In genomic region chr6:77979241-77979961, GRCm38 (mm10) we compare ENCODE assay signal across 8 mouse cellular contexts. TPM values are rescaled to one million over a fixed set of nuclear protein-coding genes. Genes with fewer than 3 reads are reported as not detected.
A peak's percentile ranks its signal among the peaks of the same experiment; 100 is the strongest.
DNase-seq lines count a peak whose midpoint lies in the region; ATAC-seq and TF ChIP-seq lines count a peak whose summit lies in the region.

Gene Ctnna2, minus strand, starts transcription at chr6:77979699.

- no peak for TF ChIP-seq POLR2A in small intestine, adult 2 months (IDR thresholded peaks at IDR 0.05; ENCODE audit: low read depth, low read length)

- no peaks in the 10 kb centered on the region for H3K27me3 ChIP-seq in midbrain, embryonic 11.5 days (ENCODE audit: control insufficient read depth, insufficient read depth, low read length)
- H3K27me3 ChIP-seq in small intestine, adult 2 months (ENCODE audit: control insufficient read depth, insufficient read depth, low read length), result no peaks in the 10 kb centered on the region

- peak within 1 kb of the TSS; percentile 70 for H3K9ac ChIP-seq in midbrain, embryonic 11.5 days (ENCODE audit: low read length)

- no peaks in the 10 kb centered on the region for H3K9me3 ChIP-seq in midbrain, embryonic 11.5 days (ENCODE audit: control insufficient read depth, low read length)

- H3K36me3 ChIP-seq in midbrain, embryonic 11.5 days (ENCODE audit: control insufficient read depth, insufficient read depth, low read length), result no peaks in the 10 kb centered on the region
- no peaks in the 10 kb centered on the region for H3K36me3 ChIP-seq in small intestine, adult 2 months (ENCODE audit: control insufficient read depth, insufficient read depth, low read length)

- under 1% methylated on average over 53 of the region's 58 CpGs for WGBS in midbrain, embryonic 11.5 days
- WGBS in small intestine, adult 2 months, result 2% methylated on average over 58 of the region's 58 CpGs

- H3K4me1 ChIP-seq in midbrain, embryonic 11.5 days (ENCODE audit: control insufficient read depth, insufficient read depth, low read length), result peaks cover 14% of the 10 kb centered on the region
- H3K4me1 ChIP-seq in small intestine, adult 2 months (ENCODE audit: control insufficient read depth, insufficient read depth, insufficient read length, low read length), result peaks cover 1% of the 10 kb centered on the region; the same call in 1 of the 2 replicates

- no peak for TF ChIP-seq CTCF in small intestine, adult 2 months (IDR thresholded peaks at IDR 0.05; ENCODE audit: extremely low read depth, insufficient read length, insufficient replicate concordance, low read depth, low read length)

- peak; percentile 98 for ATAC-seq in midbrain, embryonic 11.5 days (ENCODE audit: low FRiP score)
- no peak for ATAC-seq in monocyte, adult 5-6 weeks (replicated peaks; ENCODE audit: insufficient number of reproducible peaks, low FRiP score, low TSS enrichment, poor library complexity, severe bottlenecking)

- intact Hi-C loops in left cerebral cortex, postnatal 14 days (cut with DNase I), result loop anchor here (5.0 to 10.0 kb wide), 4 partner anchors 115 to 348 kb away; no protein-coding TSS in a partner anchor

- peak within 1 kb of the TSS; percentile 85 for H3K27ac ChIP-seq in midbrain, embryonic 11.5 days (ENCODE audit: low read depth, low read length)
- H3K27ac ChIP-seq in small intestine, adult 2 months (ENCODE audit: insufficient read depth, low read depth, low read length), result no peak within 1 kb of the TSS

- peak within 1 kb of the TSS; percentile 58 for H3K4me3 ChIP-seq in midbrain, embryonic 11.5 days (ENCODE audit: low read depth, low read length)
- H3K4me3 ChIP-seq in small intestine, adult 2 months (ENCODE audit: low read depth, low read length), result peak within 1 kb of the TSS; percentile 33

- DNase-seq in adrenal gland, postnatal 4 days (ENCODE audit: low spot score in 2 of 2), result peak; percentile 46 to 49
- peak; percentile 84 for DNase-seq in embryo, embryonic 11.5 days (ENCODE audit: low read depth, low spot score)
- peak; percentile 2 to 5 for DNase-seq in heart, adult 18-20 months
- peak; percentile 60 for DNase-seq in kidney, adult 11 months
- DNase-seq in left cerebral cortex, postnatal 14 days (ENCODE audit: low spot score in 2 of 2), result peak; percentile 95 to 97
- peak; percentile 100 for DNase-seq in midbrain, embryonic 11.5 days (ENCODE audit: low spot score, missing footprints)

- peak within 1 kb of the TSS; percentile 64 for H3K4me2 ChIP-seq in midbrain, embryonic 11.5 days

RNA-seq across cellular contexts. Expression of gene Ctnna2, which starts in this region (rescaled TPM):
- total RNA-seq in adrenal gland, postnatal 4 days (2021), result 10 to 100 TPM in 1 of 2 experiments, 1 to 10 TPM in 1; 7.0 to 10.1 TPM
- not detected for total RNA-seq in heart, adult 18-20 months (2021)
- 100 to 1,000 TPM; 136 to 140 TPM for total RNA-seq in left cerebral cortex, postnatal 14 days (2021)
- polyA plus RNA-seq in midbrain, embryonic 11.5 days (2014; fragmentation: Nextera tagmentation; extraction: Ambion mirVana), result 49.4 and 55.4 TPM in 2 replicates
- 0.11 and 0.15 TPM in 2 replicates for polyA plus RNA-seq in small intestine, adult 2 months (2012; rRNA removed)
- total RNA-seq in monocyte, adult 5-6 weeks (2017), result 0.10 TPM in 1 of 3 replicates, not detected in the others

Comparison
In these comparisons a context has a peak if more than half of its experiments do, and no peak if none do; other contexts are left out.
1. RNA of gene Ctnna2 (total RNA-seq): 136 to 140 TPM in left cerebral cortex, postnatal 14 days; 7.0 to 10.1 TPM in adrenal gland, postnatal 4 days, not detected in heart, adult 18-20 months and 0.10 TPM in monocyte, adult 5-6 weeks; every median in the first group is over 10 times any median in the second.
2. RNA of gene Ctnna2 (polyA plus RNA-seq): 49.4 to 55.4 TPM in midbrain, embryonic 11.5 days; 0.11 to 0.15 TPM in small intestine, adult 2 months; every median in the first group is over 10 times any median in the second.
3. Peak in DNase-seq in heart, adult 18-20 months; RNA of the gene not detected or under 1 TPM.
4. DNase-seq: peak in every context shown above with its lines; median percentile 100 in midbrain, embryonic 11.5 days; 96 in left cerebral cortex, postnatal 14 days; 84 in embryo, embryonic 11.5 days; 60 in kidney, adult 11 months; 48 in adrenal gland, postnatal 4 days; 4 in heart, adult 18-20 months.